Mouse (Mus musculus) midbrain, embryonic 16.5 days (tissue): ENCODE measurements around the gene Taok2. TPM values are rescaled to one million over a fixed set of nuclear protein-coding genes. Genes with fewer than 3 reads are reported as not detected.

Experiments
- ATAC-seq: fragments of 200-750 bp; cut with Nextera tagmentation; 2 replicates; pipeline ENCODE4 v1.8.0; 2017; ENCODE audit warnings: moderate TSS enrichment
- H3K27ac ChIP-seq: fragments of 300-500 bp; sonication (generic); 2 replicates; pipeline ENCODE4 v1.5.1; 2014; ENCODE audit warnings: mild to moderate bottlenecking, low read length, mixed read lengths
- H3K27me3 ChIP-seq: fragments of 300-500 bp; sonication (generic); 2 replicates; pipeline ENCODE4 v1.6.1; 2014; ENCODE audit warnings: low read depth, low read length, mixed read lengths; ENCODE audit not compliant: control insufficient read depth, insufficient read depth
- H3K36me3 ChIP-seq: fragments of 300-500 bp; sonication (generic); 2 replicates; pipeline ENCODE4 v1.6.1; 2014; ENCODE audit warnings: mild to moderate bottlenecking, low read length, moderate library complexity, mixed read lengths; ENCODE audit not compliant: control insufficient read depth, insufficient read depth
- H3K4me1 ChIP-seq: fragments of 300-500 bp; sonication (generic); 2 replicates; pipeline ENCODE4 v1.6.1; 2014; ENCODE audit warnings: mild to moderate bottlenecking, low read length, mixed read lengths; ENCODE audit not compliant: control insufficient read depth, insufficient read depth
- H3K4me2 ChIP-seq: fragments of 300-500 bp; sonication (generic); 2 replicates; pipeline ENCODE4 v1.6.1; 2014; ENCODE audit warnings: mild to moderate bottlenecking, low read length, mixed read lengths
- H3K4me3 ChIP-seq: fragments of 300-500 bp; sonication (generic); 2 replicates; pipeline ENCODE4 v1.5.1; 2014; ENCODE audit warnings: low read depth, mild to moderate bottlenecking, low read length, moderate library complexity, mixed read lengths
- H3K9ac ChIP-seq: fragments of 300-500 bp; sonication (generic); 2 replicates; pipeline ENCODE4 v1.6.1; 2014; ENCODE audit warnings: low read depth, low read length, mixed read lengths
- H3K9me3 ChIP-seq: fragments of 300-500 bp; sonication (generic); replicated peaks from 2 replicates; pipeline ENCODE4 v1.6.1; 2014; ENCODE audit warnings: mild to moderate bottlenecking, low read length, mixed read lengths; ENCODE audit not compliant: control insufficient read depth, poor library complexity, severe bottlenecking
- WGBS: fragments of 180-500 bp; shearing (Covaris S2); extraction: QIAGEN DNeasy Blood & Tissue Kit; methylation state at CpG from one replicate; pipeline ENCODE4 v1.1.7; 2014; 5-methylcytosine and 5-hydroxymethylcytosine counted together
- polyA plus RNA-seq: library from polyadenylated mRNA; unstranded; fragments of >200 nt; fragmentation: Nextera tagmentation; extraction: Ambion mirVana; gene quantifications from 2 replicates; pipeline ENCODE4 v1.2.1, GENCODE M21; 2015

Taok2 gene
- polyA plus RNA-seq, 1 experiment from 2014 or later: 64.8 TPM

- Histone ChIP-seq H3K9me3 (no peaks in the 10 kb centered on the region), H3K27me3 (no peaks in the 10 kb centered on the region), H3K27ac (no peak overlapping the region), H3K9ac (no peak overlapping the region), H3K4me3 (no peak overlapping the region), H3K4me1 (no peaks in the 10 kb centered on the region), H3K36me3 (no peaks in the 10 kb centered on the region), H3K4me2 (no peak overlapping the region)
- WGBS: 50% methylated on average over 8 of the region's 8 CpGs
- no peak for ATAC-seq
Measured at GRCm38 (mm10) chr7:126815726-126816222, 68.7 kb downstream of the Taok2 start.

Other genes starting within 250 kb of the Taok2 start
- gene Sgf29, start 235.4 kb downstream of the Taok2 start, polyA plus RNA-seq: 50.1 and 56.9 TPM in 2 replicates
- 7.6 and 8.5 TPM in 2 replicates for gene Sult1a1, start 208.3 kb downstream of the Taok2 start, polyA plus RNA-seq
- 113 and 120 TPM in 2 replicates for gene Bola2, start 189.3 kb downstream of the Taok2 start, polyA plus RNA-seq
- gene Slx1b, start 188.9 kb downstream of the Taok2 start, polyA plus RNA-seq: 16.8 and 17.3 TPM in 2 replicates
- gene Coro1a, start 176.9 kb downstream of the Taok2 start, polyA plus RNA-seq: 114 and 122 TPM in 2 replicates
- gene Mapk3, start 125.1 kb downstream of the Taok2 start, polyA plus RNA-seq: 111 and 112 TPM in 2 replicates
- gene Gdpd3, start 118.4 kb downstream of the Taok2 start, polyA plus RNA-seq: 0.95 and 1.5 TPM in 2 replicates
- 162 and 191 TPM in 2 replicates for gene Ypel3, start 107.7 kb downstream of the Taok2 start, polyA plus RNA-seq
- 0.51 and 0.64 TPM in 2 replicates for gene Tbx6, start 103.2 kb downstream of the Taok2 start, polyA plus RNA-seq
- gene Ppp4c, start 92.2 kb downstream of the Taok2 start, polyA plus RNA-seq: 155 and 182 TPM in 2 replicates
- 55.0 and 61.1 TPM in 2 replicates for gene Fam57b, start 87.0 kb downstream of the Taok2 start, polyA plus RNA-seq
- gene 4930451I11Rik, start 53.1 kb downstream of the Taok2 start, polyA plus RNA-seq: not detected in 2 replicates
- 24.2 and 35.8 TPM in 2 replicates for gene Doc2a, start 37.3 kb downstream of the Taok2 start, polyA plus RNA-seq
- 19.8 and 20.0 TPM in 2 replicates for gene Hirip3, start 22.7 kb downstream of the Taok2 start, polyA plus RNA-seq
- 94.6 and 98.3 TPM in 2 replicates for gene Ino80e, start 22.3 kb downstream of the Taok2 start, polyA plus RNA-seq
- gene Tmem219, start 38.2 kb upstream of the Taok2 start, polyA plus RNA-seq: 33.2 and 34.0 TPM in 2 replicates
- 135 and 140 TPM in 2 replicates for gene Kctd13, start 44.2 kb upstream of the Taok2 start, polyA plus RNA-seq
- gene Asphd1, start 64.9 kb upstream of the Taok2 start, polyA plus RNA-seq: 10.4 TPM in 2 replicates
- gene Sez6l2, start 65.9 kb upstream of the Taok2 start, polyA plus RNA-seq: 44.6 and 50.2 TPM in 2 replicates
- gene Cdipt, start 91.2 kb upstream of the Taok2 start, polyA plus RNA-seq: 132 and 141 TPM in 2 replicates
- 0.69 and 0.96 TPM in 2 replicates for gene Cdiptos, start 91.4 kb upstream of the Taok2 start, polyA plus RNA-seq
- 2.9 and 3.2 TPM in 2 replicates for gene Mvp, start 129.9 kb upstream of the Taok2 start, polyA plus RNA-seq
- gene Pagr1b, start 131.8 kb upstream of the Taok2 start, polyA plus RNA-seq: 0.50 TPM in 1 of 2 replicates, not detected in the other
- 33.8 and 62.5 TPM in 2 replicates for gene Pagr1a, start 132.6 kb upstream of the Taok2 start, polyA plus RNA-seq
- 30.9 and 61.5 TPM in 2 replicates for gene Gm42742, start 136.4 kb upstream of the Taok2 start, polyA plus RNA-seq
- 40.9 and 63.3 TPM in 2 replicates for gene Prrt2, start 136.5 kb upstream of the Taok2 start, polyA plus RNA-seq
- 46.7 and 51.5 TPM in 2 replicates for gene Maz, start 142.3 kb upstream of the Taok2 start, polyA plus RNA-seq
- 16.6 and 17.6 TPM in 2 replicates for gene Kif22, start 157.8 kb upstream of the Taok2 start, polyA plus RNA-seq
- gene Zg16, start 202.6 kb upstream of the Taok2 start, polyA plus RNA-seq: not detected in 2 replicates
- 1.7 and 2.5 TPM in 2 replicates for gene AI467606, start 206.7 kb upstream of the Taok2 start, polyA plus RNA-seq
- gene Qprt, start 237.5 kb upstream of the Taok2 start, polyA plus RNA-seq: 0.68 and 0.77 TPM in 2 replicates